Mouse (Mus musculus) embryonic fibroblast, embryonic 13.5 days (primary cell): ENCODE measurements around the gene Fabp6.

Experiments
- CTCF ChIP-seq: IDR thresholded peaks from 2 replicates; pipeline ENCODE4 v1.5.1; 2011; ENCODE audit warnings: mild to moderate bottlenecking, control low read depth, low read length, moderate library complexity, borderline replicate concordance; ENCODE audit not compliant: insufficient read depth
- POLR2A ChIP-seq: IDR thresholded peaks from 2 replicates; pipeline ENCODE4 v1.6.1; 2011; ENCODE audit warnings: low read depth, mild to moderate bottlenecking, control low read depth, low read length, moderate library complexity

- TF ChIP-seq CTCF (no peak), POLR2A (no peak)
Observed at GRCm38 (mm10) chr11:43566696-43567095, 34.6 kb downstream of the Fabp6 start.
